Mouse (Mus musculus) lung, postnatal 0 days (tissue): ENCODE measurements around the gene 1810062G17Rik. TPM values are rescaled to one million over a fixed set of nuclear protein-coding genes. Genes with fewer than 3 reads are reported as not detected.

ENCODE experiments used
- ATAC-seq: fragments of 200-750 bp; cut with Nextera tagmentation; 2 replicates; pipeline ENCODE4 v1.8.0; 2017; ENCODE audit warnings: moderate library complexity
- DNase-seq: peaks from one replicate; pipeline ENCODE4 v3.0.0-alpha.2; 2016; ENCODE audit warnings: low spot score
- H3K27ac ChIP-seq: fragments of 300-500 bp; sonication (generic); 2 replicates; pipeline ENCODE4 v1.5.1; 2014; ENCODE audit warnings: antibody characterized with exemption, mild to moderate bottlenecking, low read length, mixed read lengths
- H3K27me3 ChIP-seq: fragments of 300-500 bp; sonication (generic); replicated peaks from 2 replicates; pipeline ENCODE4 v1.6.1; 2014; ENCODE audit warnings: low read length, mixed read lengths; ENCODE audit not compliant: insufficient read depth
- H3K36me3 ChIP-seq: fragments of 300-500 bp; sonication (generic); 2 replicates; pipeline ENCODE4 v1.6.1; 2014; ENCODE audit warnings: low read length, mixed read lengths; ENCODE audit not compliant: insufficient read depth
- H3K4me1 ChIP-seq: fragments of 300-500 bp; sonication (generic); 2 replicates; pipeline ENCODE4 v1.6.1; 2014; ENCODE audit warnings: antibody characterized with exemption, low read depth, low read length, mixed read lengths; ENCODE audit not compliant: insufficient read depth
- H3K4me2 ChIP-seq: fragments of 300-500 bp; sonication (generic); replicated peaks from 2 replicates; pipeline ENCODE4 v1.6.1; 2014; ENCODE audit warnings: low read depth, mild to moderate bottlenecking, low read length, moderate library complexity, mixed read lengths
- H3K4me3 ChIP-seq: fragments of 300-500 bp; sonication (generic); 2 replicates; pipeline ENCODE4 v1.5.1; 2014; ENCODE audit warnings: low read depth, low read length
- H3K9ac ChIP-seq: fragments of 300-500 bp; sonication (generic); replicated peaks from 2 replicates; pipeline ENCODE4 v1.6.1; 2014; ENCODE audit warnings: low read depth, mild to moderate bottlenecking
- H3K9me3 ChIP-seq: fragments of 300-500 bp; sonication (generic); 2 replicates; pipeline ENCODE4 v1.6.1; 2016; ENCODE audit warnings: low read length, mixed read lengths
- CTCF ChIP-seq: IDR thresholded peaks from 2 replicates; pipeline ENCODE4 v1.5.1; 2016; ENCODE audit warnings: antibody characterized with exemption, mild to moderate bottlenecking
- EP300 ChIP-seq: IDR thresholded peaks from 2 replicates; pipeline ENCODE4 v1.6.1; 2016; ENCODE audit warnings: antibody characterized with exemption, mild to moderate bottlenecking, control low read depth
- WGBS: fragments of 180-500 bp; shearing (Covaris S2); extraction: QIAGEN DNeasy Blood & Tissue Kit; methylation state at CpG from one replicate; pipeline ENCODE4 v1.1.7; 2014; 5-methylcytosine and 5-hydroxymethylcytosine counted together
- microRNA-seq: library from miRNA; unstranded; fragments of <30 nt; microRNA quantifications from one replicate; pipeline ENCODE4, GENCODE M21; 2016
- polyA plus RNA-seq: library from polyadenylated mRNA; unstranded; fragments of >200 nt; fragmentation: Nextera tagmentation; extraction: Ambion mirVana; gene quantifications from 2 replicates; pipeline ENCODE4 v1.2.1, GENCODE M21; 2015

The 1810062G17Rik gene
- polyA plus RNA-seq, 1 experiment from 2014 or later, result 8.0 TPM

GRCm38 (mm10) chr3:36522137-36522536 lies 46.4 kb downstream of the 1810062G17Rik start:
- Histone ChIP-seq H3K9ac (no peak overlapping the region), H3K4me1 (peaks cover 4% of the 10 kb centered on the region; the same call in 1 of the 2 replicates), H3K9me3 (no peaks in the 10 kb centered on the region), H3K4me2 (no peak overlapping the region), H3K27me3 (peaks cover 13% of the 10 kb centered on the region; the same call in 1 of the 2 replicates), H3K4me3 (no peak overlapping the region), H3K36me3 (no peaks in the 10 kb centered on the region), H3K27ac (no peak overlapping the region)
- DNase-seq (no peak), ATAC-seq (no peak)
- 13% methylated on average over 4 of the region's 4 CpGs for WGBS
- TF ChIP-seq EP300 (no peak), CTCF (no peak)

- Histone ChIP-seq H3K4me1 (peaks cover 4% of the 10 kb centered on the region; the same call in 1 of the 2 replicates), H3K27ac (no peak overlapping the region), H3K4me3 (no peak overlapping the region), H3K4me2 (no peak overlapping the region), H3K9me3 (no peaks in the 10 kb centered on the region), H3K36me3 (no peaks in the 10 kb centered on the region), H3K9ac (no peak overlapping the region), H3K27me3 (peaks cover 10% of the 10 kb centered on the region; the same call in 1 of the 2 replicates)
- TF ChIP-seq EP300 (no peak), CTCF (no peak)
- DNase-seq (no peak), ATAC-seq (no peak)
- WGBS, result 48% methylated on average over 3 of the region's 3 CpGs
Observed at GRCm38 (mm10) chr3:36524466-36524865, 48.7 kb downstream of the 1810062G17Rik start.

- H3K27me3 ChIP-seq, result no peaks in the 10 kb centered on the region
- WGBS, result 34% methylated on average over 6 of the region's 6 CpGs
- no peaks in the 10 kb centered on the region for H3K9me3 ChIP-seq
- no peak overlapping the region for H3K9ac ChIP-seq
- H3K4me2 ChIP-seq, result 0 out of 2 replicates have a peak overlapping the region, but pooled peaks have one; percentile 6
- no peak overlapping the region; the same call in 1 of the 2 replicates for H3K27ac ChIP-seq
- TF ChIP-seq CTCF, result no peak
- TF ChIP-seq EP300, result no peak
- no peaks in the 10 kb centered on the region for H3K36me3 ChIP-seq
- ATAC-seq, result peak; percentile 87
- DNase-seq, result peak; percentile 81
- peaks cover 15% of the 10 kb centered on the region; the same call in 1 of the 2 replicates for H3K4me1 ChIP-seq
- no peak overlapping the region for H3K4me3 ChIP-seq
Observed at GRCm38 (mm10) chr3:36530345-36530744, 54.6 kb downstream of the 1810062G17Rik start.

- Histone ChIP-seq H3K4me1 (peaks cover 15% of the 10 kb centered on the region; the same call in 1 of the 2 replicates), H3K27ac (no peak overlapping the region), H3K27me3 (no peaks in the 10 kb centered on the region), H3K4me2 (no peak overlapping the region), H3K36me3 (no peaks in the 10 kb centered on the region), H3K9ac (no peak overlapping the region), H3K4me3 (no peak overlapping the region), H3K9me3 (no peaks in the 10 kb centered on the region)
- TF ChIP-seq EP300 (no peak), CTCF (no peak)
- no peak for DNase-seq
- 64% methylated on average over 5 of the region's 5 CpGs for WGBS
- no peak for ATAC-seq
Observed at GRCm38 (mm10) chr3:36530781-36531180, 55.0 kb downstream of the 1810062G17Rik start.

GRCm38 (mm10) chr3:36531242-36531641 lies 55.5 kb downstream of the 1810062G17Rik start:
- no peak overlapping the region for H3K4me2 ChIP-seq
- no peak for TF ChIP-seq CTCF
- 17% methylated on average over 2 of the region's 2 CpGs for WGBS
- H3K27ac ChIP-seq, result no peak overlapping the region
- H3K4me1 ChIP-seq, result peaks cover 15% of the 10 kb centered on the region; the same call in 1 of the 2 replicates
- no peak overlapping the region for H3K9ac ChIP-seq
- no peak overlapping the region for H3K4me3 ChIP-seq
- DNase-seq, result no peak
- no peaks in the 10 kb centered on the region for H3K36me3 ChIP-seq
- H3K9me3 ChIP-seq, result no peaks in the 10 kb centered on the region
- H3K27me3 ChIP-seq, result no peaks in the 10 kb centered on the region
- ATAC-seq, result no peak

Small RNAs within 50 kb of the gene (microRNA-seq; reads per million reads assigned to microRNA genes)
- gene Mir7009, result not detected

Other genes with a start within 250 kb of the 1810062G17Rik start
- 449 and 491 TPM in 2 replicates for gene Anxa5, start within 50 bp of the 1810062G17Rik start, polyA plus RNA-seq
- gene Gm11549, start 45.9 kb downstream of the 1810062G17Rik start, polyA plus RNA-seq, result not detected in 2 replicates
- 31.0 and 32.7 TPM in 2 replicates for gene Exosc9, start 76.7 kb downstream of the 1810062G17Rik start, polyA plus RNA-seq
- 7.3 and 9.8 TPM in 2 replicates for gene Ccna2, start 96.2 kb downstream of the 1810062G17Rik start, polyA plus RNA-seq
- gene Bbs7, start 137.5 kb downstream of the 1810062G17Rik start, polyA plus RNA-seq, result 8.0 and 8.8 TPM in 2 replicates
- 3.1 and 3.3 TPM in 2 replicates for gene Trpc3, start 214.2 kb downstream of the 1810062G17Rik start, polyA plus RNA-seq